Mouse (Mus musculus) embryonic facial prominence, embryonic 14.5 days (tissue): ENCODE data around the gene Pde8a. TPM values are rescaled to one million over a fixed set of nuclear protein-coding genes. Genes with fewer than 3 reads are reported as not detected.
"Not testable (repeated sequence)": the region's sequence is repeated elsewhere in the genome, so short reads cannot be mapped to it uniquely, and the experiment has no call there.

ENCODE experiments used
- ATAC-seq: fragments of 200-750 bp; cut with Nextera tagmentation; 2 replicates; pipeline ENCODE4 v1.8.0; 2017; ENCODE audit warnings: low read depth, moderate number of reproducible peaks, moderate TSS enrichment
- DNase-seq: peaks from one replicate; pipeline ENCODE4 v3.0.0-alpha.2; 2015; ENCODE audit warnings: low spot score
- H3K27ac ChIP-seq: fragments of 300-500 bp; sonication (generic); replicated peaks from 2 replicates; pipeline ENCODE4 v1.5.1; 2014; ENCODE audit warnings: low read depth, mild to moderate bottlenecking, low read length, moderate library complexity
- H3K27me3 ChIP-seq: fragments of 300-500 bp; sonication (generic); replicated peaks from 2 replicates; pipeline ENCODE4 v1.6.1; 2014; ENCODE audit warnings: low read length; ENCODE audit not compliant: control insufficient read depth, insufficient read depth
- H3K36me3 ChIP-seq: fragments of 300-500 bp; sonication (generic); 2 replicates; pipeline ENCODE4 v1.6.1; 2014; ENCODE audit warnings: low read length, mixed read lengths; ENCODE audit not compliant: control insufficient read depth, insufficient read depth
- H3K4me1 ChIP-seq: fragments of 300-500 bp; sonication (generic); 2 replicates; pipeline ENCODE4 v1.6.1; 2014; ENCODE audit warnings: antibody characterized with exemption, low read length; ENCODE audit not compliant: control insufficient read depth, insufficient read depth
- H3K4me2 ChIP-seq: fragments of 300-500 bp; sonication (generic); 2 replicates; pipeline ENCODE4 v1.6.1; 2014; ENCODE audit warnings: low read depth, mild to moderate bottlenecking, low read length, moderate library complexity, mixed read lengths
- H3K4me3 ChIP-seq: fragments of 300-500 bp; sonication (generic); 2 replicates; pipeline ENCODE4 v1.5.1; 2014; ENCODE audit warnings: low read depth, mild to moderate bottlenecking, low read length
- H3K9ac ChIP-seq: fragments of 300-500 bp; sonication (generic); 2 replicates; pipeline ENCODE4 v1.6.1; 2014; ENCODE audit warnings: low read depth, mild to moderate bottlenecking, low read length, moderate library complexity, mixed read lengths
- H3K9me3 ChIP-seq: fragments of 300-500 bp; sonication (generic); 2 replicates; pipeline ENCODE4 v1.6.1; 2016; ENCODE audit warnings: low read length; ENCODE audit not compliant: control insufficient read depth
- WGBS: fragments of 180-500 bp; shearing (Covaris S2); extraction: QIAGEN DNeasy Blood & Tissue Kit; methylation state at CpG from one replicate; pipeline ENCODE4 v1.1.7; 2014; 5-methylcytosine and 5-hydroxymethylcytosine counted together
- polyA plus RNA-seq: library from polyadenylated mRNA; unstranded; fragments of >200 nt; fragmentation: Nextera tagmentation; extraction: Ambion mirVana; gene quantifications from 2 replicates; pipeline ENCODE4 v1.2.1, GENCODE M21; 2014

Gene Pde8a
- polyA plus RNA-seq, 1 experiment from 2014 or later = 9.6 TPM

GRCm38 (mm10) chr7:81182492-81183175, 30.8 kb upstream of the Pde8a start:
- Histone ChIP-seq H3K27me3 (no peaks in the 10 kb centered on the region), H3K4me3 (no peak overlapping the region), H3K4me1 (0 out of 2 replicates have a peak, but pooled peaks cover 5% of the 10 kb centered on the region), H3K4me2 (no peak overlapping the region), H3K36me3 (no peaks in the 10 kb centered on the region), H3K9me3 (no peaks in the 10 kb centered on the region), H3K27ac (no peak overlapping the region), H3K9ac (no peak overlapping the region)
- no peak for DNase-seq
- 77% methylated on average over 10 of the region's 10 CpGs for WGBS
- ATAC-seq = no peak

- H3K4me1 ChIP-seq = 0 out of 2 replicates have a peak, but pooled peaks cover 5% of the 10 kb centered on the region
Observed at GRCm38 (mm10) chr7:81183181-81183580, 30.2 kb upstream of the Pde8a start.

GRCm38 (mm10) chr7:81184136-81184535, 29.3 kb upstream of the Pde8a start:
- 84% methylated on average over 2 of the region's 2 CpGs for WGBS
- Histone ChIP-seq H3K9me3 (no peaks in the 10 kb centered on the region), H3K4me3 (no peak overlapping the region), H3K9ac (no peak overlapping the region), H3K4me1 (0 out of 2 replicates have a peak, but pooled peaks cover 5% of the 10 kb centered on the region), H3K4me2 (no peak overlapping the region), H3K27me3 (no peaks in the 10 kb centered on the region), H3K36me3 (no peaks in the 10 kb centered on the region), H3K27ac (no peak overlapping the region)
- DNase-seq (no peak), ATAC-seq (no peak)

More at GRCm38 (mm10) chr7:81183181-81183580, 30.2 kb upstream of the Pde8a start:
- Histone ChIP-seq H3K4me2 (no peak overlapping the region), H3K4me3 (no peak overlapping the region), H3K27me3 (no peaks in the 10 kb centered on the region), H3K27ac (no peak overlapping the region), H3K9me3 (no peaks in the 10 kb centered on the region), H3K36me3 (no peaks in the 10 kb centered on the region), H3K9ac (no peak overlapping the region)
- DNase-seq (no peak), ATAC-seq (no peak)

GRCm38 (mm10) chr7:81184651-81185050, 28.7 kb upstream of the Pde8a start:
- Histone ChIP-seq H3K4me1 (no peaks in the 10 kb centered on the region), H3K4me2 (no peak overlapping the region), H3K9ac (no peak overlapping the region), H3K27me3 (no peaks in the 10 kb centered on the region), H3K27ac (no peak overlapping the region), H3K9me3 (no peaks in the 10 kb centered on the region), H3K4me3 (no peak overlapping the region), H3K36me3 (no peaks in the 10 kb centered on the region)
- no peak for DNase-seq
- ATAC-seq = no peak
- 80% methylated on average over 1 of the region's 1 CpGs for WGBS

GRCm38 (mm10) chr7:81186036-81186435, 27.4 kb upstream of the Pde8a start:
- not testable (repeated sequence) for ATAC-seq, H3K9me3 ChIP-seq, H3K36me3 ChIP-seq, H3K4me3 ChIP-seq, H3K4me2 ChIP-seq, H3K4me1 ChIP-seq, H3K27me3 ChIP-seq, DNase-seq, H3K9ac ChIP-seq, H3K27ac ChIP-seq

GRCm38 (mm10) chr7:81189180-81189579, 24.2 kb upstream of the Pde8a start:
- Histone ChIP-seq H3K27ac (no peak overlapping the region), H3K4me3 (no peak overlapping the region), H3K4me1 (no peaks in the 10 kb centered on the region), H3K36me3 (no peaks in the 10 kb centered on the region), H3K9me3 (no peaks in the 10 kb centered on the region), H3K9ac (no peak overlapping the region), H3K27me3 (no peaks in the 10 kb centered on the region), H3K4me2 (no peak overlapping the region)
- no peak for ATAC-seq
- WGBS = 73% methylated on average over 9 of the region's 9 CpGs
- no peak for DNase-seq

- ATAC-seq (no peak), DNase-seq (no peak)
- no peak overlapping the region for H3K27ac ChIP-seq
- no peak overlapping the region for H3K4me3 ChIP-seq
- H3K36me3 ChIP-seq = no peaks in the 10 kb centered on the region
- WGBS = 62% methylated on average over 4 of the region's 4 CpGs
- no peaks in the 10 kb centered on the region for H3K27me3 ChIP-seq
- no peaks in the 10 kb centered on the region for H3K9me3 ChIP-seq
- H3K9ac ChIP-seq = no peak overlapping the region
- no peak overlapping the region for H3K4me2 ChIP-seq
- peaks cover 15% of the 10 kb centered on the region for H3K4me1 ChIP-seq
Observed at GRCm38 (mm10) chr7:81195509-81195908, 17.9 kb upstream of the Pde8a start.

GRCm38 (mm10) chr7:81196796-81197195, 16.6 kb upstream of the Pde8a start:
- Histone ChIP-seq H3K4me1 (peaks cover 15% of the 10 kb centered on the region), H3K27me3 (no peaks in the 10 kb centered on the region), H3K36me3 (no peaks in the 10 kb centered on the region), H3K9me3 (no peaks in the 10 kb centered on the region), H3K27ac (no peak overlapping the region), H3K4me2 (no peak overlapping the region), H3K9ac (no peak overlapping the region), H3K4me3 (no peak overlapping the region)
- DNase-seq (peak; percentile 69), ATAC-seq (peak; percentile 62)
- 66% methylated on average over 3 of the region's 3 CpGs for WGBS

GRCm38 (mm10) chr7:81198538-81198937, 14.9 kb upstream of the Pde8a start:
- Histone ChIP-seq H3K36me3 (no peaks in the 10 kb centered on the region), H3K4me3 (no peak overlapping the region), H3K27ac (no peak overlapping the region), H3K4me1 (peaks cover 15% of the 10 kb centered on the region), H3K27me3 (no peaks in the 10 kb centered on the region), H3K9ac (no peak overlapping the region), H3K9me3 (no peaks in the 10 kb centered on the region), H3K4me2 (no peak overlapping the region)
- DNase-seq = peak; percentile 80
- peak; percentile 71 for ATAC-seq
- 17% methylated on average over 4 of the region's 4 CpGs for WGBS
